Mouse (Mus musculus) C2C12 (cell line): Measurements from ENCODE around the gene C77080.

Source experiments
- CTCF ChIP-seq: IDR thresholded peaks from one replicate; pipeline ENCODE4 v1.5.1; 2011; ENCODE audit not compliant: control insufficient read depth, insufficient read depth, insufficient read length
- MAX ChIP-seq: IDR thresholded peaks from one replicate; pipeline ENCODE4 v1.6.1; 2011; ENCODE audit warnings: mild to moderate bottlenecking, control low read depth

- TF ChIP-seq MAX (no peak), CTCF (no peak)
Observed at GRCm38 (mm10) chr4:129241898-129242297, 19.3 kb downstream of the C77080 start.
